Mouse (Mus musculus) spleen, postnatal 10 days (tissue): ENCODE data around the gene Arhgap30.
A peak's percentile ranks its signal among the peaks of the same experiment; 100 is the strongest.

Experiments used
- DNase-seq, 2 experiments: peaks; one replicate each; pipeline ENCODE4 v3.0.0; 2021 to 2022; ENCODE audit warnings: low spot score in 2 of 2

The Arhgap30 gene

GRCm38 (mm10) chr1:171425126-171425525, 36.4 kb downstream of the Arhgap30 start:
- DNase-seq, result no peak

- no peak for DNase-seq
Measured at GRCm38 (mm10) chr1:171432158-171432557, 43.4 kb downstream of the Arhgap30 start.

- no peak for DNase-seq
Measured at GRCm38 (mm10) chr1:171435288-171435814, 46.6 kb downstream of the Arhgap30 start.

GRCm38 (mm10) chr1:171435974-171436373, 47.2 kb downstream of the Arhgap30 start:
- no peak for DNase-seq

GRCm38 (mm10) chr1:171437264-171438013, 48.7 kb downstream of the Arhgap30 start, which contains the start of gene F11r:
Gene F11r, plus strand, starts transcription at chr1:171437535.
- peak; percentile 38 to 70 for DNase-seq

GRCm38 (mm10) chr1:171438014-171438670, 49.4 kb downstream of the Arhgap30 start:
- no peak for DNase-seq

GRCm38 (mm10) chr1:171439072-171439471, 50.3 kb downstream of the Arhgap30 start:
- no peak for DNase-seq

- DNase-seq, result no peak
Measured at GRCm38 (mm10) chr1:171440025-171440725, 51.4 kb downstream of the Arhgap30 start.

- no peak for DNase-seq
Measured at GRCm38 (mm10) chr1:171441466-171442412, 53.0 kb downstream of the Arhgap30 start.

- DNase-seq, result no peak
Measured at GRCm38 (mm10) chr1:171442413-171442760, 53.6 kb downstream of the Arhgap30 start.

GRCm38 (mm10) chr1:171445050-171445449, 56.3 kb downstream of the Arhgap30 start:
- DNase-seq, result no peak

GRCm38 (mm10) chr1:171446854-171447253, 58.1 kb downstream of the Arhgap30 start:
- DNase-seq, result no peak

- DNase-seq, result no peak
Measured at GRCm38 (mm10) chr1:171447692-171448091, 58.9 kb downstream of the Arhgap30 start.

GRCm38 (mm10) chr1:171450062-171450461, 61.3 kb downstream of the Arhgap30 start:
- no peak for DNase-seq

GRCm38 (mm10) chr1:171451001-171451400, 62.2 kb downstream of the Arhgap30 start:
- no peak for DNase-seq

- DNase-seq, result no peak
Measured at GRCm38 (mm10) chr1:171452522-171452921, 63.8 kb downstream of the Arhgap30 start.

- DNase-seq, result no peak
Measured at GRCm38 (mm10) chr1:171452923-171453322, 64.2 kb downstream of the Arhgap30 start.

- no peak for DNase-seq
Measured at GRCm38 (mm10) chr1:171454926-171455325, 66.2 kb downstream of the Arhgap30 start.

- no peak for DNase-seq
Measured at GRCm38 (mm10) chr1:171457568-171457967, 68.8 kb downstream of the Arhgap30 start.

- DNase-seq, result no peak
Measured at GRCm38 (mm10) chr1:171459791-171460190, 71.0 kb downstream of the Arhgap30 start.
